Mouse (Mus musculus): ENCODE results near the gene Mrc2.

The Mrc2 gene

DNA sequence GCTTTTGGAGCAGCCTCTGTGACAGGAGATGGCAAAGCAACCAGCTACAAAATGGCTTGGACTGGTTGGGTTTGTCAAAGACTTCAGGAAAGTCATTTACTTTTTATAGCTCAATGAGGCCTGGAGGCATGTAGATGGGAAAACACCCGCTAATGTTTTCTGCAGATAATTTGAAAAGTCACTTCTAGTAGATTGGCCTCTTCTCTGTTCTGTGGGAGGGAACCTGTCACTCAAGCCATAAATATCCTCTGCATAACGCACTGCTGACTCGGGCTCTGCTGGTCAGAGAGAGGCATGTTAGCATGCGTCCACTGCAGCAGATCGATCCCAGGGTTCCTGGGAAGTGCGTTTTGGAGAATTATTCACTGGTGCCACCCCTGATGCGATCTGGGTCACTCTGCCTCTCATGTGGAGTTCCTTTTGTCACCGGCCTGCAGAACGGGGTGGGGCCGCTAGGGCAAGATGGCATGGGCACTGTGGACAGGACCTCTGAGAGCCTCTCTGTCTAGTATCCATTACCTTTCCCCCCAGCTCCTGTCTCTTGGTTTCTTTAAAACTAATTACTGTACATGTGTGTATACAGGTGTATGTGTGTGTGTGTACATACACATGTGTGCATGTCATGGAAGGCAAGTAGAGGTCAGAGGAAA, 82.2 kb downstream of the Mrc2 start:
- DNase-seq (ENCODE audit: extremely low read depth, insufficient read length, low spot score): no peak

DNA sequence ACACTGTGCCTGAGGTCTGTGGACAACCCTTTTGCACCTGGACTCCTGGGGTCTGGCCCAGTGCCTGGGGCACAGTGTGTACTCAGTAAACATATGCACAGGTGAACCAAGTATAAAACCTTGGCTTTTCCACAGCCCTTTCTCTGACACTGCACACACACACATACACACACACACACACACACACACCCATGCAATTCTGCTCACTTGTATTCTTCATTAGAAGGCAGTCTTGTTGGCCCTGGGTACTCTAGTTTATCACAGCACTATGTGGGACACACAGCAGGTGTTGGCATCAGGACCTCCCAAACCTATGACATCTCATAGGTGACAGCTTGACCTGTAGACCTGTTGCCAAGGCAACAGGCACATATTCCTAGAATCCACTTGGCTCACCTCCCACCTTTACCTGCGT, 83.4 kb downstream of the Mrc2 start:
- no peak for DNase-seq (ENCODE audit: extremely low read depth, insufficient read length, low spot score)

DNA sequence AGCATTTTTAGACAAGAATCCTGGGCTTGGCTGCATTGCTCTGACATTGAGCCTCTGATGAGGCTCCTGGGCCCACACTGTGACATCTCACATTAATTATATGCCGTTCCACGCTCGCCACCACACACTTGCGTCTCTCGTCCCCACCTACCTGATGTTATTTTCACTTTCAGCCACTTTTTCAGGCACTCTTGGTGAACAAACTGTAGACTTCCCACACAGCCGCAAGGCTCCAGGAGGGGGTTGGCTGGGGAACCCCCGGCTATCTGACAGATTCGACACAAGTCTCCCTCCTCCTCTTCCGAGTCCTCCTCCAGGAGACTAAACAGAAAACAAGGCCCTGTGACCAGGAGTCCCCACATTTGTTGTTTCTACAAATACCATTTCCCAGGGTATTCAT, 92.8 kb downstream of the Mrc2 start:
- no peak for DNase-seq (ENCODE audit: extremely low read depth, insufficient read length, low spot score)

DNA sequence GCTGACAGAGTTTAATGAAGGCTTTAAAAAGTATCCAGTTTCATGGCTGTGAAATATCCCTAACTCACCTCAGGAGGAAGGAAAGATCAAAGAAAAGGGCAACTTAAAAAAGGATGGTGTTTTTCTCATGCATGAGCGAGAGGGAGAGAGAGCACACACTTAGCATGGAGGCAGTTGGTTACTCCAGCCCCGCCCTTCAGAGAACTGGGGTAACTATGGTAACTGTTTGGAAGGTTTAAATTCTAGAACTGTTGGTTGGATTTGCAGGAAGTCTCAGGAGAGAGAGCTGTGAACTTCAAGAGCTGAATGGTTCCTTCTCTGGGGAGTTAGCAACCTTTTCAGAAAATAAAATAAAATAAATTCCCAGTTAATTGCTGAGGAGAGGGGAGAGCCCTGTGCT, 96.2 kb downstream of the Mrc2 start:
- DNase-seq (ENCODE audit: extremely low read depth, insufficient read length, low spot score): no peak

DNA sequence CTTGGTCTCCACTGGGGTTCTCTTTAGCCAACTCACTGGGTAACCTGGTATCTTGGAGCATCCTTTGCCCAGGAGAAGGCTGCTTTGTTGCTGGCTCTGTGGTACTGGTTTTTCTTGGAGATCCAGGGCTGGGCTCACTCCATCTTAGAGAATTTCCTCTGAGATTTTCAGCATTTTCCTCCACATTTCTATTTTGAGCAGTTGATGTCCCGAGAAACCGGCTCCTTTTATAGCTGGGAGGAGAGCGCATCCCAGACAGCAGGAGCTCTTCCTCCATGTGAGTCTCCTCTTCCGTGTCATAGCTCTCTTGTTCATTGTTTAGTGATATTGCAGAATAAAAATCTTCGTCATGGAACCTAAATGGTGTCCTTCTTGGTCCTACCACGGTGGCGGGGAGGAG, 97.8 kb downstream of the Mrc2 start:
- DNase-seq (ENCODE audit: extremely low read depth, insufficient read length, low spot score): no peak
